Mouse (Mus musculus) forebrain, embryonic 13.5 days (tissue): ENCODE data around the gene Cd19. TPM values are rescaled to one million over a fixed set of nuclear protein-coding genes. Genes with fewer than 3 reads are reported as not detected.

Experiments used
- ATAC-seq: fragments of 200-750 bp; cut with Nextera tagmentation; 2 replicates; pipeline ENCODE4 v1.8.0; 2017
- H3K27ac ChIP-seq: fragments of 300-500 bp; sonication (generic); 2 replicates; pipeline ENCODE4 v1.5.1; 2015; ENCODE audit warnings: inconsistent platforms, mild to moderate bottlenecking, moderate library complexity
- H3K27me3 ChIP-seq: fragments of 300-500 bp; sonication (generic); 2 replicates; pipeline ENCODE4 v1.6.1; 2015; ENCODE audit warnings: mild to moderate bottlenecking, inconsistent platforms
- H3K36me3 ChIP-seq: fragments of 300-500 bp; sonication (generic); 2 replicates; pipeline ENCODE4 v1.6.1; 2015; ENCODE audit warnings: mild to moderate bottlenecking, inconsistent platforms; ENCODE audit not compliant: poor library complexity, severe bottlenecking
- H3K4me1 ChIP-seq: fragments of 300-500 bp; sonication (generic); 2 replicates; pipeline ENCODE4 v1.6.1; 2015; ENCODE audit warnings: inconsistent platforms
- H3K4me2 ChIP-seq: fragments of 300-500 bp; sonication (generic); 2 replicates; pipeline ENCODE4 v1.6.1; 2015; ENCODE audit warnings: inconsistent platforms, mild to moderate bottlenecking, moderate library complexity
- H3K4me3 ChIP-seq: fragments of 300-500 bp; sonication (generic); 2 replicates; pipeline ENCODE4 v1.5.1; 2015; ENCODE audit warnings: mild to moderate bottlenecking, inconsistent platforms
- H3K9ac ChIP-seq: fragments of 300-500 bp; sonication (generic); 2 replicates; pipeline ENCODE4 v1.6.1; 2015; ENCODE audit warnings: mild to moderate bottlenecking, inconsistent platforms
- H3K9me3 ChIP-seq: fragments of 300-500 bp; sonication (generic); replicated peaks from 2 replicates; pipeline ENCODE4 v1.6.1; 2016; ENCODE audit warnings: inconsistent platforms
- WGBS: fragments of 180-500 bp; shearing (Covaris S2); methylation state at CpG from one replicate; pipeline ENCODE4 v1.1.7; 2015; 5-methylcytosine and 5-hydroxymethylcytosine counted together
- polyA plus RNA-seq: library from polyadenylated mRNA; unstranded; fragments of >200 nt; fragmentation: Nextera tagmentation; extraction: Ambion mirVana; gene quantifications from 2 replicates; pipeline ENCODE4 v1.2.1, GENCODE M21; 2015

The Cd19 gene
- not detected in 2 replicates for polyA plus RNA-seq

DNA sequence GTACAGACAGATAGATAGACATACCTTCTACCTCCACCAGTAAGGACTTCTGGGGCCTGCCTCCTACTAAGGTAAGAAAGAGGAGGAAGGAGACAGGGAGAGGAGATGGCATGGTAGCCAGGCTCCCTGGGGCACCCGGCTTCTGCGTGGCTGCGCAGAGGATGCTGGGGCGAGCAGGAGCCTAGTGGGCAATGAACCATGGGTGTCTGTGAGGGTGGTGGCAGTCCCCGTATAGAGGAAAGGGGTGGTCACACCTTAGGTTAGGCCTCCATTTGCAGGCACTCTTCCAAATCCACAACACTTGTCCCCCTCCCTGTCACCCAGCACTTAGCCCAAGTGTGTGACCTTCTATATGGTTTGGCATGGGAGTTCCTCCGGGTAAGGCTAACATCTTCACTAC is at the start of gene Cd19:
Gene Cd19 (minus strand): TSS at position 165 of the 400 bp plus-strand sequence.
- Histone ChIP-seq H3K9ac (no peak within 1 kb of the TSS), H3K4me3 (no peak within 1 kb of the TSS), H3K36me3 (no peaks in the 10 kb centered on the region), H3K4me2 (no peak within 1 kb of the TSS), H3K9me3 (no peaks in the 10 kb centered on the region), H3K27me3 (no peaks in the 10 kb centered on the region), H3K27ac (no peak within 1 kb of the TSS), H3K4me1 (peaks cover 12% of the 10 kb centered on the region; the same call in 1 of the 2 replicates)
- 92% methylated on average over 6 of the region's 6 CpGs for WGBS
- no peak for ATAC-seq

DNA sequence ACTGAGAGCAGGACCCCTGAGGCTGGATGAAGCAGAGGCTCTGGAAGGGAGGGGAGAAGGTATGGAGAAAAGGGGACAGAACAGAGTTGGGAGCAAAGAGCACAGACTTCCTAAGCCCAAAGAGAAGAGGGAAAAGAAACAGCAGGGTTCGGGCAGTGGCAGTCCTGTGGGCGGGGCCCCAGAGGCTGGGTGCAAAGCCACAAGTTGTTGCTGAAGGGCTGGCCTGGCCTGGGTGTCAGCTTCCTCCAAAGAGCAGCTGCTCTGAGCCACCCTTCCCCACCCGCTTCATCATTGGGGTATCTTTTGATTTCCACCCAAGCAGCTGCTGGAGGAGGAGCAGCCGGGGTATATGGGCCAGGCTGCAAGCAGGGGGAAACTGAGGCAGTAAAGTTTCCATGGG is 49.4 kb upstream of the Cd19 start:
- peaks cover 32% of the 10 kb centered on the region for H3K36me3 ChIP-seq
- no peaks in the 10 kb centered on the region for H3K9me3 ChIP-seq
- 53% methylated on average over 4 of the region's 4 CpGs for WGBS

DNA sequence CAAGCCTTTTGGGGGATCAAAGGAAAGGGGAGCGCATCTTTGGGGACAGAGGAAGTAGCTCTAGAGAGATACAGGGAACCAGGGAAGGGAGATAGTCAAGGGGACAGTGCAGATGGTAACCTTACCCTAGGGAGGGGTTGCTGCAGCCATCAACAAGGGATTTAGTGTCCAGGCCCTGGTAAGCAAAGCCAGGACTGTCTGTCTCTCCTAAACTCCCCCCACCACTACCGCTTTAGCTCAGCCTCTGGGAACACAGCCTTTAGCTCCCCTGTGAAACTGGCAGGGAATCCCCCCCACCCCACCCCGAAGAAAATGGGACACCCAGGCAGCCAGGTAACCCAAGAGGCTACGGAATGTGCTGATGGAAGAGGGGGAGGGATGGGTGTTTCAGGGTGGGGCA is 48.9 kb upstream of the Cd19 start:
- WGBS, result 59% methylated on average over 4 of the region's 4 CpGs

More for the DNA sequence above, 49.4 kb upstream of the Cd19 start:
- no peaks in the 10 kb centered on the region for H3K27me3 ChIP-seq
- H3K4me3 ChIP-seq, result no peak overlapping the region
- no peak overlapping the region for H3K4me2 ChIP-seq
- no peak for ATAC-seq
- no peaks in the 10 kb centered on the region for H3K4me1 ChIP-seq
- no peak overlapping the region for H3K27ac ChIP-seq
- H3K9ac ChIP-seq, result no peak overlapping the region

DNA sequence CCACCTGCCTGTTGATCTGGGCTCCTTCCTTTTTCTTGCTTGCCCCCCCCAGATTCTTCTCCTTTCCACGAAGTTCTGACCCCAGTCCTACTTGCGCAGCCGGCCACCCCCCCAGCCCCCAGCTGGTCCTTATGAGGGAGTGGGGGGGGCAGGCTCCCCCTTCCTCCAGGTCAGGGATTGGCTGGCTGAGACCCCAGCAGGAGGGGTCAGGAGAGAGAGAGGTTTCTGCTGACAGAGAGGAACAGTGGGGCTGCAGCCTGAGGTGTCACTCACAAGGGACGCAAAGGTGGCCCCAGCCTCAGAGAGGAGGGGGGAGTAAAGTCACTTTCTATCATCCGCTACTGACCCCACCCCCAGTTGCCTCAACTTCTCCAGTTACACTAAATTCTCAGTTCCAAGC is 48.3 kb upstream of the Cd19 start, which contains the start of gene Atp2a1:
Gene Atp2a1 (minus strand): TSS at position 105 of the 400 bp plus-strand sequence.
- no peaks in the 10 kb centered on the region for H3K9me3 ChIP-seq
- H3K4me2 ChIP-seq, result no peak within 1 kb of the TSS
- no peak within 1 kb of the TSS for H3K27ac ChIP-seq
- H3K4me1 ChIP-seq, result no peaks in the 10 kb centered on the region
- no peak within 1 kb of the TSS for H3K4me3 ChIP-seq
- H3K36me3 ChIP-seq, result peaks cover 21% of the 10 kb centered on the region
- ATAC-seq, result no peak
- 45% methylated on average over 5 of the region's 5 CpGs for WGBS
- H3K27me3 ChIP-seq, result no peaks in the 10 kb centered on the region
- peak within 1 kb of the TSS; percentile 40 for H3K9ac ChIP-seq

More for the DNA sequence above, 48.9 kb upstream of the Cd19 start:
- Histone ChIP-seq H3K36me3 (peaks cover 27% of the 10 kb centered on the region), H3K4me3 (no peak overlapping the region), H3K4me2 (no peak overlapping the region), H3K27me3 (no peaks in the 10 kb centered on the region), H3K4me1 (no peaks in the 10 kb centered on the region), H3K9ac (no peak overlapping the region), H3K27ac (no peak overlapping the region), H3K9me3 (no peaks in the 10 kb centered on the region)
- no peak for ATAC-seq

DNA sequence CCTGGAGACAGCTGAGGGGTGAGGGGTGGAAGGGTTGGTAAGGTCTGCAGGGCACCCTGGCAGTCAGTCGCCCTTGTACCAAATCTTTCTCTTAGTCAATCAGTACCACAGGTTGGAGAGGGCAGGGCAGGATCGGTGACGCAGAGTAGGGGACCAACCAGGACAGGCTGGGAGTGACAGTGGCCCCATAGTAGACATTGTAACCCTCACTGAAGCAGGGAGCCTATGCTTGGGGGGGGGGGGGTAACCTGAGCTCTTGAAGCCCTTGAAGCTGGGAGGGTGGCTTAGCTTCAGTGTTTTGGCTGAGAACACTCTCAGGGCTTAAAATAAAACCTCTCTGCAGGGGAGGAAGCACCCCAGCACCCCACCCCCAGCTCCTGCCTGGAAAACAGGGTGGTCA is 46.9 kb upstream of the Cd19 start:
- H3K27ac ChIP-seq, result no peak overlapping the region
- no peak for ATAC-seq
- H3K4me2 ChIP-seq, result no peak overlapping the region
- H3K4me1 ChIP-seq, result no peaks in the 10 kb centered on the region
- WGBS, result 69% methylated on average over 3 of the region's 3 CpGs
- H3K27me3 ChIP-seq, result no peaks in the 10 kb centered on the region
- no peaks in the 10 kb centered on the region for H3K9me3 ChIP-seq
- H3K9ac ChIP-seq, result no peak overlapping the region; the same call in 1 of the 2 replicates
- H3K36me3 ChIP-seq, result peaks cover 7% of the 10 kb centered on the region; the same call in 1 of the 2 replicates
- H3K4me3 ChIP-seq, result no peak overlapping the region

DNA sequence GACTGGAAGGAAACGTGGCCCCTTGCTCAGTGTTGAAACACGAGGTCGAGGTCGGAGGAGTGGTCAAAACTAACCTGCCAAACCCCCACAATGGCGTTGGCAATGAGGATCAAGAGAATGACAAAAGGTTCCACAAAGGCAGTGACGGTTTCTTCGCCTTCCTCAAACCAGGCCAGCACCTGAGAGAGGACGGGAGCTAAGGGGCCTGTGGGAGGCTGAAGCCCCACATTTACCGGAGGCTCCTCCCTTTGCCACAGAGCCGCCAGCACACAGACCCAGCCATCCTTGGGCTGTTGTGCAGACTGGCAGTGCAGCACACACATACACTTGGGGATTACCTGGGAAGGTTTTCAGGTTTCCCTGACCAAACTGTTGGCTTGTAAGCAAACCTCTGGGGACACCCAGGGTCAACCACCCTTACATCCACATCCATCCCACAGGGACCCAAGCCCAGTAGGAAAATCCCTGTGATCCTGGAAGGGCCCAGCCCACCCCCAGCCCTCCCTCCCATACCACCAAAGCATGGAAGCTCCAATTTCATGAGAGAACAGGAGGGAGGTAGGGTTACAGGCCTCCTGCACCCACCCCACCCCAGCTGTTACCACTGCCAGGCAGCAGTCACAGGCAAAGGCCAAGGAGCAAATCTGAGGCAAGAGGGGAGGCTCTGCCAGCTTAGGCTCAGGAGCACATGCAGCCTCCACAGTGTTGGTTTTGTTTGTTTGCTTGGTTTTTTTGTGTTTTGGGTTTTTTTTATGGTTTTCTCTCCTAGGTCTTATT is 46.1 kb upstream of the Cd19 start:
- no peak overlapping the region for H3K27ac ChIP-seq
- no peak for ATAC-seq
- no peaks in the 10 kb centered on the region for H3K4me1 ChIP-seq
- H3K4me2 ChIP-seq, result no peak overlapping the region
- H3K4me3 ChIP-seq, result no peak overlapping the region
- no peaks in the 10 kb centered on the region for H3K36me3 ChIP-seq
- no peak overlapping the region for H3K9ac ChIP-seq
- H3K9me3 ChIP-seq, result no peaks in the 10 kb centered on the region
- 50% methylated on average over 10 of the region's 10 CpGs for WGBS
- H3K27me3 ChIP-seq, result no peaks in the 10 kb centered on the region

DNA sequence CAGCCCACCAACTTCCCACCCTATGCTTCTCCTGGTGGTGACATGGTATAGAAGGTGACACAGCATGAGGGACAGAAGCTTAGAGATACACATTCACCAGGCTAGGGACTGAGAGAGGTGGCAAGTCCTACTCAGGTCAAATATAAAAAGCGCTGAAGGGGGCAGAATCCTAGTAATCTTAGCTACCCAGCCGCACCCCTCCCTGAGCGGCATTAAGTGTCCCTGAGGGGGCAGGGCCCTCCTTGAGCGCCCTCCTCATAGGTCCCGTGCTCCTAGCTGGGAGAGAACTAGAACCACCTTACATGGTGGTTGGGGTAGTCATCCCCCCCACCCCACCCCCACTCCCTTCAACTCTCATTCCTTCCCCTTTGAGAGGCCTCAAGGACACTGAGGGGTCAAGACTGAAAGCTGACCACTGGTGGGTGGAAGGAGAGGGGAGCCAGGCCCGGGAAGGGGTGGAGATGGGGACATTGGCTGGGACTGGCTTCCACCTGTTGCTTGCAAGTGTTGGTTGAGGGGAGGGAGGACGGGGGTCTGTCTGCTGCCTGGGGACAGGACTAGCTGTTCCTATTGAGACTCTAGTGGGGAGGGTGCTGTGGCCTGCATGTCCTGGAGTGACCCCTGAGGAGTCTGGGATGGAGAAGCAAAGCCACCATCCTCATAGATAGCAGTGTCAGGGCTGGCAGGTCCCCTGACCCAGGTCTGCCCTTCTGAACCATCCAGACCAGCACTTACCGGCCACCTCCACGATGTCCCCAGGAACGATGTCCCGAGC is 44.3 kb upstream of the Cd19 start:
- WGBS, result 86% methylated on average over 11 of the region's 11 CpGs
- ATAC-seq, result no peak
- no peak overlapping the region for H3K9ac ChIP-seq

DNA sequence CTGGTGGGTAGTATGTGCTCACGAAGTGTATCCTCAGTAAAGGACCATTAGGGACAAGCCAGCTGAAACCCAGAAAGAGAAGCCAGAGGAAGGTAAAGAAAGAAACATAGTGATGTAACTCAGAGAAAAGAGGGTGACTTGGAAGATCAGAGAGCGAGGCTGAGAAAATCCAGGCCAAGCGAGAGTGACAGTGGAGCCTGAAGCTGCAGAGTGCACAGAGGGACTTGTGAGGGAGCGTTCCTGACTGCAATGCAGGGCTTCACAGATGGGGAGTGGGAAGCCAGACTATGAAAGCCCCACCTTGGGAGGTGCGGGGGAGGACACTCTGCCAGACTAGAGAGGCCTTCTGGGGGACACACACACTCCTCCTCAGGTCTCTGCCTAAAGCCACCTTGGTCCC is 43.5 kb upstream of the Cd19 start:
- Histone ChIP-seq H3K36me3 (no peaks in the 10 kb centered on the region), H3K4me2 (no peak overlapping the region), H3K4me3 (no peak overlapping the region), H3K9me3 (no peaks in the 10 kb centered on the region), H3K27ac (no peak overlapping the region), H3K9ac (no peak overlapping the region), H3K4me1 (no peaks in the 10 kb centered on the region), H3K27me3 (no peaks in the 10 kb centered on the region)
- 84% methylated on average over 5 of the region's 5 CpGs for WGBS
- ATAC-seq, result no peak

More for the DNA sequence above, 44.3 kb upstream of the Cd19 start:
- H3K9me3 ChIP-seq, result no peaks in the 10 kb centered on the region
- no peaks in the 10 kb centered on the region for H3K4me1 ChIP-seq
- H3K36me3 ChIP-seq, result no peaks in the 10 kb centered on the region
- no peak overlapping the region for H3K4me3 ChIP-seq
- H3K27me3 ChIP-seq, result no peaks in the 10 kb centered on the region
- no peak overlapping the region for H3K27ac ChIP-seq
- H3K4me2 ChIP-seq, result no peak overlapping the region

DNA sequence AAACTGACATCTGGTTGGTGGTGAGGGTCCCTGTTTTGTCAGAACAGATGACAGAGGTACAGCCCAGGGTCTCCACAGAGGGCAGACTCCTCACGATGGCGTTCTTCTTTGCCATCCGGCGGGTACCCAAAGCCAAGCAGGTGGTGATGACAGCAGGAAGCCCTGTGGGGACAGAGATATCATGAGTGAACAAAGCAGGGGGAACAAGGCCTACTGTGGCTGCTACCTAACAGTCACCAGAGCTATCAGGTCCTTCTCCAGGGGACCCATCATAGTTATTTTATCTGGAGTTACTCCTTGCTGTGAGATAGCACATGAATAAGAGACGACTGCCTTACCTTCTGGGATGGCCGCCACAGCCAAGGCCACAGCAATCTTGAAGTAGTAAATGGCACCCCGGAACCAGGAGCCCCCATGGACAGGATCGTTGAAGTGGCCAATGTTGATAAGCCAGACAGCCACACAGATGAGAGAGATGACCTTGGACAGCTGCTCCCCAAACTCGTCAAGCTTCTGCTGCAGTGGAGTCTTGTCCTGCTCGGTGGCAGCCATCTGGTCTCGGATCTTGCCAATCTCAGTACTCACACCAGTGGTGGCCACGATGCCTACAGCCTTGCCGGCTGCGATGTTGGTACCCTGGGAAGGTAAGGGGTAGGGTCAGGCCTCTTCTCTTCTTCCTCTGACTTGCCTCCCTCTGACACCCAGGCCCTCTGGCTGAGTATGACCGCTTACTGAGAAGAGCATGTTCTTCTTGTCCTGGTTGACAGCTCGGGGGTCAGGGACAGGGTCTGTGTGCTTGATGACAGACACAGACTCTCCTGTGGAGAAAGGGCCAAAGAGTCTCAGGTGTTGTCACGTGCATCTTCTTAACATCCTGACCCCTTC is 41.9 kb upstream of the Cd19 start:
- H3K4me1 ChIP-seq, result no peaks in the 10 kb centered on the region
- no peak overlapping the region for H3K4me3 ChIP-seq
- H3K27me3 ChIP-seq, result no peaks in the 10 kb centered on the region
- no peak for ATAC-seq
- H3K27ac ChIP-seq, result no peak overlapping the region
- H3K4me2 ChIP-seq, result no peak overlapping the region
- no peaks in the 10 kb centered on the region for H3K9me3 ChIP-seq
- H3K9ac ChIP-seq, result no peak overlapping the region
- WGBS, result 88% methylated on average over 17 of the region's 17 CpGs
- H3K36me3 ChIP-seq, result no peaks in the 10 kb centered on the region

DNA sequence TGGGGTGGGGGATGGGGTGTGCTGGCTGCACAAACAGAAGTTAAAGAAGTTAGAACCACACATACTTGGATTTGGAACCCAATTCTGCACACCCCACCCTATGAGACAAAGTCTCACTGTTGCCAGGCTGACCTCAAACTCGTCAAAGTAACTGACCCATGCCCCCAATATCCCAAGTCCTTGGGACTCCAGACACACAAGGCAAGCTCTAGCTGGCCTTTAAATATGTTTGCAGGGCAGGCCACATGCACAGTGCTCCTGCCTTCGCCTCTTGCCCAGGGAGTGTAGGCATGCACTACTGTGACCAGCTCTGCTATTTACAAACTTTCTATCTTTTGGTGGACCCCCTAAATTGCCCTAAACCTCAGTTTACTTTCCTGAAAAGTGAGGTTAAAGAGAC is 40.6 kb upstream of the Cd19 start:
- WGBS, result 77% methylated on average over 2 of the region's 2 CpGs
- H3K9ac ChIP-seq, result no peak overlapping the region
- no peak overlapping the region for H3K27ac ChIP-seq
- H3K9me3 ChIP-seq, result no peaks in the 10 kb centered on the region
- H3K4me1 ChIP-seq, result no peaks in the 10 kb centered on the region
- no peaks in the 10 kb centered on the region for H3K36me3 ChIP-seq
- no peak overlapping the region for H3K4me3 ChIP-seq
- ATAC-seq, result no peak
- no peaks in the 10 kb centered on the region for H3K27me3 ChIP-seq
- no peak overlapping the region for H3K4me2 ChIP-seq

DNA sequence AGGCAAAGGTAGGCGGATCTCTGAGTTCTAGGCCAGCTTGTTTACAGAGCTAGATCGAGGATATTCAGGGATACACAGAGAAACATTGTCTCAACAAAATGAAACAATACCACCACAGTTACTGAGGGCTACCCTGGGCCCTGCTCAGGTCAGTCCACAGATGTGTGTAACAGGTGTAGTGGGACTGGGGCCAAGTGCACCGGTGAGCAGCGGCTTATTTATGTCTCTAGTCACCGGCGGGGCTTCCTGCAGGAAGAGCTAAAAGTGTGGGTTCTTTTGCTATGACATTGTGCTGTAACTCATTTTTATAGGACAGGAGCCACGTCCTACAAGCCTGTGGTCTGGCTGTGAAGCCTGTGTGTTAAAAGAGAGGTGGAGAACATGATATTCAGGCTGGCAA is 39.2 kb upstream of the Cd19 start:
- WGBS, result 84% methylated on average over 7 of the region's 7 CpGs

More for the DNA sequence above, 39.2 kb upstream of the Cd19 start:
- no peak for ATAC-seq
- no peak overlapping the region for H3K4me2 ChIP-seq
- no peaks in the 10 kb centered on the region for H3K36me3 ChIP-seq
- no peaks in the 10 kb centered on the region for H3K9me3 ChIP-seq
- H3K27ac ChIP-seq, result no peak overlapping the region
- H3K27me3 ChIP-seq, result no peaks in the 10 kb centered on the region
- H3K4me1 ChIP-seq, result no peaks in the 10 kb centered on the region
- no peak overlapping the region for H3K4me3 ChIP-seq
- no peak overlapping the region for H3K9ac ChIP-seq
